Mouse (Mus musculus) forebrain, embryonic 16.5 days (tissue): ENCODE results near the gene Cdk4. TPM values are rescaled to one million over a fixed set of nuclear protein-coding genes. Genes with fewer than 3 reads are reported as not detected.

Source experiments
- ATAC-seq: fragments of 200-750 bp; cut with Nextera tagmentation; 2 replicates; pipeline ENCODE4 v1.8.0; 2017; ENCODE audit warnings: mild to moderate bottlenecking, moderate library complexity
- H3K27ac ChIP-seq: fragments of 300-500 bp; sonication (generic); 2 replicates; pipeline ENCODE4 v1.5.1; 2014; ENCODE audit warnings: low read length, control low read depth
- H3K27me3 ChIP-seq: fragments of 300-500 bp; sonication (generic); replicated peaks from 2 replicates; pipeline ENCODE4 v1.6.1; 2014; ENCODE audit warnings: low read length; ENCODE audit not compliant: control insufficient read depth, insufficient read depth
- H3K36me3 ChIP-seq: fragments of 300-500 bp; sonication (generic); 2 replicates; pipeline ENCODE4 v1.6.1; 2014; ENCODE audit not compliant: control insufficient read depth, insufficient read depth
- H3K4me1 ChIP-seq: fragments of 300-500 bp; sonication (generic); replicated peaks from 2 replicates; pipeline ENCODE4 v1.6.1; 2014; ENCODE audit warnings: low read length; ENCODE audit not compliant: control insufficient read depth, insufficient read depth
- H3K4me2 ChIP-seq: fragments of 300-500 bp; sonication (generic); 2 replicates; pipeline ENCODE4 v1.6.1; 2014; ENCODE audit warnings: mild to moderate bottlenecking, low read length, control low read depth
- H3K4me3 ChIP-seq: fragments of 300-500 bp; sonication (generic); replicated peaks from 2 replicates; pipeline ENCODE4 v1.5.1; 2014; ENCODE audit warnings: mild to moderate bottlenecking, low read length, control low read depth
- H3K9ac ChIP-seq: fragments of 300-500 bp; sonication (generic); replicated peaks from 2 replicates; pipeline ENCODE4 v1.6.1; 2014; ENCODE audit warnings: low read depth, low read length, control low read depth
- H3K9me3 ChIP-seq: fragments of 300-500 bp; sonication (generic); 2 replicates; pipeline ENCODE4 v1.6.1; 2016; ENCODE audit warnings: low read length; ENCODE audit not compliant: control insufficient read depth
- WGBS: fragments of 180-500 bp; shearing (Covaris S2); extraction: QIAGEN DNeasy Blood & Tissue Kit; methylation state at CpG from one replicate; pipeline ENCODE4 v1.1.7; 2014; 5-methylcytosine and 5-hydroxymethylcytosine counted together
- polyA plus RNA-seq: library from polyadenylated mRNA; unstranded; fragments of >200 nt; fragmentation: Nextera tagmentation; extraction: Ambion mirVana; gene quantifications from 2 replicates; pipeline ENCODE4 v1.2.1, GENCODE M21; 2015

Cdk4 gene
- polyA plus RNA-seq, 1 experiment from 2014 or later, result 1,494 TPM

DNA sequence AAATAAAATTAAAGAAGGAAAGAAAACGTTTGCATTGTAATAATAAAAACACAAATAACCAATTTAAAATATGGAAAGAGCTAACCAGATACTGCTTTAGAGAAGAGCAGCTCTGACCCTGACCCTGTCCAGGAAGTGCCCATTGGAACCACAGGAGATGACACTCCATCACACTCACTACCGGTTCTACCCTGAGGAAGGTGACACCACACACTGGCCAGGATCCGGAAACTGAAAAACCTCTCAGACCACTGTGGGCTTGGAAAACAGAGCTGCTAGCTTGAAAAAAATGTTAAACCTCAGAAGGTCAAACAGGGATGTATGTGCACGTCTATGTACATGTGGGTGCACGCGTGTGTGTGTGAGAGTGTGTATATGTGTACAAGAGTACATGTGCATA lies 37.8 kb downstream of the Cdk4 start:
- no peaks in the 10 kb centered on the region for H3K27me3 ChIP-seq
- WGBS, result 86% methylated on average over 6 of the region's 6 CpGs
- no peak overlapping the region for H3K4me3 ChIP-seq
- H3K9me3 ChIP-seq, result no peaks in the 10 kb centered on the region
- peaks cover 9% of the 10 kb centered on the region; the same call in 1 of the 2 replicates for H3K36me3 ChIP-seq
- H3K4me2 ChIP-seq, result no peak overlapping the region
- no peak overlapping the region for H3K9ac ChIP-seq
- H3K4me1 ChIP-seq, result no peaks in the 10 kb centered on the region
- ATAC-seq, result no peak
- H3K27ac ChIP-seq, result no peak overlapping the region

- H3K27me3 ChIP-seq, result no peaks in the 10 kb centered on the region
- H3K4me1 ChIP-seq, result no peaks in the 10 kb centered on the region
- WGBS, result 89% methylated on average over 7 of the region's 7 CpGs
- peaks cover 12% of the 10 kb centered on the region; the same call in 1 of the 2 replicates for H3K36me3 ChIP-seq
- no peaks in the 10 kb centered on the region for H3K9me3 ChIP-seq
- H3K4me2 ChIP-seq, result no peak overlapping the region
- ATAC-seq, result no peak
- no peak overlapping the region for H3K27ac ChIP-seq
- H3K9ac ChIP-seq, result no peak overlapping the region
- no peak overlapping the region for H3K4me3 ChIP-seq
Measured at GRCm38 (mm10) chr10:127103631-127104030, 40.3 kb downstream of the Cdk4 start.

- no peaks in the 10 kb centered on the region for H3K9me3 ChIP-seq
- no peak for ATAC-seq
- WGBS, result 92% methylated on average over 16 of the region's 16 CpGs
- H3K27me3 ChIP-seq, result no peaks in the 10 kb centered on the region
- no peak overlapping the region for H3K4me3 ChIP-seq
- H3K4me2 ChIP-seq, result no peak overlapping the region
- no peak overlapping the region for H3K9ac ChIP-seq
- H3K4me1 ChIP-seq, result no peaks in the 10 kb centered on the region
- no peak overlapping the region for H3K27ac ChIP-seq
- H3K36me3 ChIP-seq, result peaks cover 6% of the 10 kb centered on the region; the same call in 1 of the 2 replicates
Measured at GRCm38 (mm10) chr10:127107563-127108261, 44.4 kb downstream of the Cdk4 start.

DNA sequence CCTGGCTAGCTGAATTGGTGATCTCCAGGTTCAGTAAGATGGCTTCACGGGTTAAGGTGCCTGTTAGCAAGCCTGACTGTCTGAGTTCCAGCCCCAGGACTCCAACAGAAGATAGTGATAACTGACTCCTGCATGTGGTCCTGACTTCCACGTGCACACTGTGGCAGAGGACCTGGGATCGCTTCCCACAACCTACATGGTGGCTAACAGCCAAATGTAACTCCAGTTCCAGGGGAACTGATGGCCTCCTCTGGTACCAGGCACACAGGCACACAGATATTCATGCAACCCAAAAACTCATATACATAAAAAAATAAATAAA lies 44.9 kb downstream of the Cdk4 start:
- Histone ChIP-seq H3K9ac (no peak overlapping the region), H3K9me3 (no peaks in the 10 kb centered on the region), H3K27me3 (no peaks in the 10 kb centered on the region), H3K27ac (no peak overlapping the region), H3K4me3 (no peak overlapping the region), H3K4me1 (no peaks in the 10 kb centered on the region), H3K4me2 (no peak overlapping the region), H3K36me3 (peaks cover 10% of the 10 kb centered on the region)
- 76% methylated on average over 3 of the region's 3 CpGs for WGBS
- ATAC-seq, result no peak

GRCm38 (mm10) chr10:127111001-127111887 lies 47.9 kb downstream of the Cdk4 start:
- H3K27me3 ChIP-seq, result no peaks in the 10 kb centered on the region
- H3K27ac ChIP-seq, result no peak overlapping the region
- H3K4me2 ChIP-seq, result no peak overlapping the region
- H3K4me1 ChIP-seq, result no peaks in the 10 kb centered on the region
- H3K9me3 ChIP-seq, result no peaks in the 10 kb centered on the region
- H3K36me3 ChIP-seq, result peaks cover 15% of the 10 kb centered on the region
- 92% methylated on average over 15 of the region's 15 CpGs for WGBS
- no peak overlapping the region for H3K9ac ChIP-seq
- no peak overlapping the region for H3K4me3 ChIP-seq
- no peak for ATAC-seq

DNA sequence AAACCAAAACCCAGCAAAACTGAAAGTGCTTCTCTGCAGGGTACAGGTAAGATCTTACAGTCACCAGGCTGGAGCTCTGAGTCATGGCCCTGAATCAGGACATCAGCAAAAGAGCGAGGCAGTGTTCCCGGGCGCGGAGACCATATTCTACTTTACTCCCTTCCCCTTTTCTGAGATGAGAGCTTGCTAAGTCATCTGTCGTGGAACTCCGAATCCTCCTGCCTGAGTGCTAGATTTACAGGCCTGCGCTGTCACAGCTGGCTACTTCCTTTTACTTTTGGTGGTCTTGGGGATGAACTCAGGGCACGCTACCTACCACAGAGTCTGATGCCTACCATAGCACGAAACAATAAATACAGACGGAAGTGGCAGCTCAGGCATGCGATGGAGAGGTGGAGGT lies 51.1 kb downstream of the Cdk4 start:
- no peaks in the 10 kb centered on the region for H3K27me3 ChIP-seq
- no peaks in the 10 kb centered on the region for H3K9me3 ChIP-seq
- H3K27ac ChIP-seq, result no peak overlapping the region
- 94% methylated on average over 11 of the region's 11 CpGs for WGBS
- H3K36me3 ChIP-seq, result peaks cover 23% of the 10 kb centered on the region
- ATAC-seq, result no peak
- no peak overlapping the region for H3K4me3 ChIP-seq
- H3K4me2 ChIP-seq, result no peak overlapping the region
- H3K4me1 ChIP-seq, result no peaks in the 10 kb centered on the region
- no peak overlapping the region for H3K9ac ChIP-seq

DNA sequence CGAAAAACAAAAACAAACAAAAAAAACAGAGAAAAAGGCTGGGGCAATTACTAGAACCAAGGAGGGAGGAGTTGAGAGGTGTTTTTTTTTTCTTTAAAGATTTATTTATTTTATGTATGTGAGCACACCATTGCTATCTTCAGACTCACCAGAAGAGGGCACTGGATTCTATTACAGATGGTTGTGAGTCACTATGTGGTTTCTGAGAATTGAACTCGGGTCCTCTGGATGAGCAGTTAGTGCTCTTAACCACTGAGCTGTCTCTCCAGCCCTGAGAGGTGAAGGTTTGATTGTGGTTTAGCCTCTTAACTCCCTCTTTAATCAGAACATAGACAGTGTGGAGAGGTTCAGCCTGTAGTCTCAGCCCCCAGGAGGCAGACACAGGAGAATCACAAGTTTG lies 51.7 kb downstream of the Cdk4 start:
- peaks cover 5% of the 10 kb centered on the region for H3K4me1 ChIP-seq
- 92% methylated on average over 2 of the region's 2 CpGs for WGBS
- ATAC-seq, result no peak
- no peaks in the 10 kb centered on the region for H3K27me3 ChIP-seq
- H3K36me3 ChIP-seq, result peaks cover 23% of the 10 kb centered on the region
- no peak overlapping the region for H3K9ac ChIP-seq
- no peak overlapping the region for H3K27ac ChIP-seq
- no peaks in the 10 kb centered on the region for H3K9me3 ChIP-seq
- no peak overlapping the region for H3K4me3 ChIP-seq
- no peak overlapping the region for H3K4me2 ChIP-seq

Other genes starting within 250 kb of the Cdk4 start
- gene Atp23, start 162.2 kb upstream of the Cdk4 start, polyA plus RNA-seq, result 10.0 and 10.5 TPM in 2 replicates
- gene Ctdsp2, start 84.8 kb upstream of the Cdk4 start, polyA plus RNA-seq, result 22.9 and 27.6 TPM in 2 replicates
- 0.15 and 0.40 TPM in 2 replicates for gene Avil, start 62.8 kb upstream of the Cdk4 start, polyA plus RNA-seq
- 60.8 and 66.0 TPM in 2 replicates for gene Tsfm, start 32.7 kb upstream of the Cdk4 start, polyA plus RNA-seq
- gene Mettl1, start 22.1 kb upstream of the Cdk4 start, polyA plus RNA-seq, result 20.1 and 23.0 TPM in 2 replicates
- 0.11 and 0.18 TPM in 2 replicates for gene Eef1akmt3, start 22.0 kb upstream of the Cdk4 start, polyA plus RNA-seq
- gene Cyp27b1, start 15.3 kb upstream of the Cdk4 start, polyA plus RNA-seq, result 0.20 and 0.26 TPM in 2 replicates
- gene March9, start 3.4 kb upstream of the Cdk4 start, polyA plus RNA-seq, result 5.3 and 6.6 TPM in 2 replicates
- gene Tspan31, start 6.7 kb downstream of the Cdk4 start, polyA plus RNA-seq, result 119 and 120 TPM in 2 replicates
- 2.2 and 4.7 TPM in 2 replicates for gene Agap2, start 11.8 kb downstream of the Cdk4 start, polyA plus RNA-seq
- 125 and 126 TPM in 2 replicates for gene Os9, start 57.6 kb downstream of the Cdk4 start, polyA plus RNA-seq
- 41.5 and 45.8 TPM in 2 replicates for gene B4galnt1, start 101.7 kb downstream of the Cdk4 start, polyA plus RNA-seq
- 1.0 and 1.6 TPM in 2 replicates for gene Slc26a10, start 117.1 kb downstream of the Cdk4 start, polyA plus RNA-seq
- 32.3 and 33.0 TPM in 2 replicates for gene Arhgef25, start 126.5 kb downstream of the Cdk4 start, polyA plus RNA-seq
- gene Dtx3, start 132.2 kb downstream of the Cdk4 start, polyA plus RNA-seq, result 179 and 224 TPM in 2 replicates
- gene Pip4k2c, start 148.1 kb downstream of the Cdk4 start, polyA plus RNA-seq, result 26.7 and 28.4 TPM in 2 replicates
- gene Kif5a, start 199.8 kb downstream of the Cdk4 start, polyA plus RNA-seq, result 98.9 and 106 TPM in 2 replicates
- 319 and 342 TPM in 2 replicates for gene Dctn2, start 202.8 kb downstream of the Cdk4 start, polyA plus RNA-seq
- 10.2 and 15.3 TPM in 2 replicates for gene Mbd6, start 225.5 kb downstream of the Cdk4 start, polyA plus RNA-seq
- gene Mars, start 248.3 kb downstream of the Cdk4 start, polyA plus RNA-seq, result 127 and 135 TPM in 2 replicates